Comparison of ENCODE assay signal across 14 mouse cellular contexts in the genomic region with DNA sequence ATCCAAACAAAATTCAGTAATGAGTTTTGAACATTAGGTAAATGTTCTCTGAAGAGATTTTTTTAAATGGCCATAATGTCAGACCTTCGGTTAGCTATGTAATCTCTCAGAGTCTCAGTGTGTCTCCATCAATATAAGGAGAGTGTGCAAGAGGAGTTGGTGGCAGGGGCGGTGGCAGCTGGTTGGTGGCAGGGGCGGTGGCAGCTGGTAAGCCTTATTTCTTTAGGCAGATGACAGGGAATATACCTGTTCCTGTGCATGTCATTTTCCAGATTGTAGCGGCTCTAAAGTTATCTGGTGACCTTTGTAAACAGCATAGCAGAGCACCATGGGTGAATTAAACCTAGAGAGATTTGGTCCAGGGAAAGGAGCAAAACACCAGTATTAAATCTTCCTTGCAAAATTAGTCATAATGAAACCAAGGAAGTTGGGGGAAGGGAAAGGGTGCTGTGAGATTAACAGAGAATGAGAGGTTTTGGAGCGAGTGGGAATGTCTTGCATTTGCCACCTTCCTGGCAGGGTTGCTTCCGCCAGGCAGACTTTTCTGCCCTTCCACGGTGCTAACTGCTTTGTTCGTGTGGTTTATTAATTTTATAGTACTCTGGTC. TPM values are rescaled to one million over a fixed set of nuclear protein-coding genes. Genes with fewer than 3 reads are reported as not detected.
DNase-seq lines count a peak whose midpoint lies in the region; ATAC-seq and TF ChIP-seq lines count a peak whose summit lies in the region.
"Had no signal": no experiment of that assay in that cellular context is flagged by ENCODE, and none has a peak within 500 bp of the region (broad histone marks: within the 10 kb centered on the region; RNA-seq: fewer than 3 reads in every experiment).

No protein-coding gene starts in this region.

- no peak overlapping the region for H3K27ac ChIP-seq in kidney, embryonic 16.5 days (ENCODE audit: low read length)
- H3K27ac ChIP-seq in kidney, embryonic 14.5 days (ENCODE audit: low read depth, low read length), result no peak overlapping the region
- peak overlapping the region; percentile 99 for H3K27ac ChIP-seq in CH12.LX (ENCODE audit: insufficient read depth, low read depth)
- H3K27ac ChIP-seq in bone marrow, adult 2 months (ENCODE audit: control insufficient read depth, insufficient read depth, low read depth, low read length, poor library complexity), result peak overlapping the region; percentile 58
- H3K27ac ChIP-seq in liver, embryonic 14.5 days, result no peak overlapping the region; the same call in 1 of the 2 replicates
- H3K27ac ChIP-seq in midbrain, embryonic 13.5 days, result no peak overlapping the region
- H3K27ac ChIP-seq: embryonic facial prominence, embryonic 12.5 days; hindbrain, embryonic 12.5 days; stomach, postnatal 0 days had no signal

- no peak overlapping the region for H3K4me3 ChIP-seq in kidney, embryonic 16.5 days (ENCODE audit: low read length)
- H3K4me3 ChIP-seq in kidney, embryonic 14.5 days (ENCODE audit: low read length), result no peak overlapping the region
- no peak overlapping the region for H3K4me3 ChIP-seq in CH12.LX (replicated peaks in 1 of 3; ENCODE audit: low read depth in 2 of 3, low read length in 2 of 3, poor library complexity in 1 of 3)
- H3K4me3 ChIP-seq in bone marrow, adult 2 months (replicated peaks; ENCODE audit: control insufficient read depth, low read depth, low read length), result no peak overlapping the region
- no peak overlapping the region for H3K4me3 ChIP-seq in liver, embryonic 14.5 days (ENCODE audit: insufficient read depth in 1 of 2, low read depth in 2 of 2, low read length in 2 of 2)
- no peak overlapping the region for H3K4me3 ChIP-seq in midbrain, embryonic 13.5 days (replicated peaks)
- H3K4me3 ChIP-seq: embryonic facial prominence, embryonic 12.5 days; hindbrain, embryonic 12.5 days had no signal

- 0 out of 2 replicates have a peak overlapping the region, but pooled peaks have one; percentile 10 for H3K4me2 ChIP-seq in kidney, embryonic 16.5 days (replicated peaks; ENCODE audit: low read depth, low read length)
- H3K4me2 ChIP-seq in kidney, embryonic 14.5 days (replicated peaks; ENCODE audit: low read depth, low read length), result no peak overlapping the region
- peak overlapping the region; percentile 85 for H3K4me2 ChIP-seq in CH12.LX (ENCODE audit: insufficient read depth, low read depth, poor library complexity, severe bottlenecking)
- H3K4me2 ChIP-seq in liver, embryonic 14.5 days (ENCODE audit: low read depth), result peak overlapping the region; percentile 45
- no peak overlapping the region for H3K4me2 ChIP-seq in midbrain, embryonic 13.5 days (replicated peaks)
- H3K4me2 ChIP-seq: embryonic facial prominence, embryonic 12.5 days; hindbrain, embryonic 12.5 days had no signal

- ATAC-seq in kidney, embryonic 16.5 days (ENCODE audit: low FRiP score, low TSS enrichment), result no peak
- no peak for ATAC-seq in kidney, embryonic 14.5 days (ENCODE audit: low FRiP score, low TSS enrichment)
- no peak for ATAC-seq in liver, embryonic 14.5 days (ENCODE audit: insufficient read depth)
- ATAC-seq in midbrain, embryonic 13.5 days, result no peak

- dilution Hi-C loops in CH12.LX (cut with MboI; ENCODE audit: extremely low pct_ligation_motif_present, extremely low pct_unique_long_range_greater_than_20kb, low sequenced_read_pairs), result no loop called here

- in situ Hi-C loops in CH12.LX (cut with MboI; ENCODE audit: low pct_ligation_motif_present, low pct_unique_long_range_greater_than_20kb, low sequenced_read_pairs), result no loop called here

- TF ChIP-seq POLR2A in CH12.LX (IDR thresholded peaks at IDR 0.05; ENCODE audit: low read depth, low read length), result no peak; the same call in 1 of the 2 replicates
- TF ChIP-seq POLR2A in bone marrow, adult 2 months (IDR thresholded peaks at IDR 0.05; ENCODE audit: borderline replicate concordance, control insufficient read depth, low read depth, low read length), result no peak

- TF ChIP-seq CTCF in CH12.LX (conservative IDR thresholded peaks at IDR 0.05 in 1 of 2, IDR thresholded peaks at IDR 0.05 in 1 of 2; ENCODE audit: low read depth in 2 of 2, low read length in 2 of 2), result no peak
- TF ChIP-seq CTCF in bone marrow, adult 2 months (IDR thresholded peaks at IDR 0.05; ENCODE audit: control insufficient read depth, insufficient read depth, low read length), result no peak
- no peak for TF ChIP-seq CTCF in liver, embryonic 14.5 days (IDR thresholded peaks at IDR 0.05; ENCODE audit: low read depth)

- no peak for DNase-seq in CH12.LX (ENCODE audit: extremely low read depth)
- no peak for DNase-seq in liver, embryonic 14.5 days (ENCODE audit: low read depth in 3 of 3, low spot score in 3 of 3)
- no peak for DNase-seq in right cerebral cortex, postnatal 14 days
- DNase-seq in right cerebral cortex, adult 2 months (ENCODE audit: low spot score in 2 of 2), result no peak
- DNase-seq: cerebellum, postnatal 36 days; layer of hippocampus, postnatal 36 days; midbrain, embryonic 14.5 days had no signal

- no peak for TF ChIP-seq RAD21 in CH12.LX (IDR thresholded peaks at IDR 0.05; ENCODE audit: low read depth, low read length)

- H3K9ac ChIP-seq in kidney, embryonic 16.5 days (replicated peaks; ENCODE audit: low read length), result no peak overlapping the region
- no peak overlapping the region for H3K9ac ChIP-seq in kidney, embryonic 14.5 days (ENCODE audit: low read depth, low read length)
- H3K9ac ChIP-seq in CH12.LX (ENCODE audit: insufficient read depth, low read depth), result peak overlapping the region; percentile 90
- no peak overlapping the region for H3K9ac ChIP-seq in liver, embryonic 14.5 days (replicated peaks)
- H3K9ac ChIP-seq in midbrain, embryonic 13.5 days (replicated peaks), result no peak overlapping the region
- H3K9ac ChIP-seq: embryonic facial prominence, embryonic 12.5 days; hindbrain, embryonic 12.5 days had no signal

- H3K27me3 ChIP-seq in kidney, embryonic 16.5 days (ENCODE audit: insufficient read depth, low read length), result no peaks in the 10 kb centered on the region
- no peaks in the 10 kb centered on the region for H3K27me3 ChIP-seq in kidney, embryonic 14.5 days (ENCODE audit: control insufficient read depth, insufficient read depth, low read length)
- H3K27me3 ChIP-seq in CH12.LX (replicated peaks), result no peaks in the 10 kb centered on the region
- no peaks in the 10 kb centered on the region for H3K27me3 ChIP-seq in liver, embryonic 14.5 days (ENCODE audit: control insufficient read depth, insufficient read depth, low read length)
- H3K27me3 ChIP-seq in midbrain, embryonic 13.5 days, result no peaks in the 10 kb centered on the region
- H3K27me3 ChIP-seq: embryonic facial prominence, embryonic 12.5 days; hindbrain, embryonic 12.5 days had no signal

- peaks cover 82% of the 10 kb centered on the region for H3K79me2 ChIP-seq in CH12.LX (replicated peaks; ENCODE audit: control insufficient read depth, extremely low read depth, insufficient read depth, poor library complexity, severe bottlenecking)

- TF ChIP-seq EP300 in CH12.LX (IDR thresholded peaks at IDR 0.05; ENCODE audit: low read length), result no peak
- no peak for TF ChIP-seq EP300 in liver, embryonic 14.5 days (IDR thresholded peaks at IDR 0.05; ENCODE audit: low read depth)

- no peaks in the 10 kb centered on the region for H3K9me3 ChIP-seq in kidney, embryonic 16.5 days (ENCODE audit: low read length)
- no peaks in the 10 kb centered on the region for H3K9me3 ChIP-seq in kidney, embryonic 14.5 days (ENCODE audit: control insufficient read depth, low read length)
- H3K9me3 ChIP-seq in CH12.LX (replicated peaks; ENCODE audit: low read length), result no peaks in the 10 kb centered on the region
- no peaks in the 10 kb centered on the region for H3K9me3 ChIP-seq in liver, embryonic 14.5 days (ENCODE audit: control insufficient read depth, low read length)
- no peaks in the 10 kb centered on the region for H3K9me3 ChIP-seq in midbrain, embryonic 13.5 days
- H3K9me3 ChIP-seq: embryonic facial prominence, embryonic 12.5 days; hindbrain, embryonic 12.5 days had no signal

- peaks cover 15% of the 10 kb centered on the region for H3K4me1 ChIP-seq in kidney, embryonic 16.5 days (ENCODE audit: insufficient read depth, low read length)
- peaks cover 3% of the 10 kb centered on the region; the same call in 1 of the 2 replicates for H3K4me1 ChIP-seq in kidney, embryonic 14.5 days (ENCODE audit: control insufficient read depth, insufficient read depth, low read length)
- peaks cover 45 to 97% of the 10 kb centered on the region in 2 experiments for H3K4me1 ChIP-seq in CH12.LX (ENCODE audit: control insufficient read depth in 1 of 2, insufficient read depth in 2 of 2)
- H3K4me1 ChIP-seq in bone marrow, adult 2 months (ENCODE audit: control insufficient read depth, insufficient read depth, low read length), result peaks cover 12% of the 10 kb centered on the region
- peaks cover 11 to 39% of the 10 kb centered on the region in 2 experiments for H3K4me1 ChIP-seq in liver, embryonic 14.5 days (replicated peaks; ENCODE audit: control insufficient read depth in 2 of 2, insufficient read depth in 2 of 2, low read length in 1 of 2)
- no peaks in the 10 kb centered on the region for H3K4me1 ChIP-seq in midbrain, embryonic 13.5 days (replicated peaks)

- H3K36me3 ChIP-seq in kidney, embryonic 16.5 days (ENCODE audit: insufficient read depth, low read length), result no peaks in the 10 kb centered on the region
- H3K36me3 ChIP-seq in kidney, embryonic 14.5 days (ENCODE audit: control insufficient read depth, insufficient read depth, low read length), result no peaks in the 10 kb centered on the region
- H3K36me3 ChIP-seq in CH12.LX (replicated peaks in 1 of 2; ENCODE audit: control insufficient read depth in 1 of 2, insufficient read depth in 1 of 2, low read length in 1 of 2), result peaks cover 4 to 29% of the 10 kb centered on the region in 2 experiments
- H3K36me3 ChIP-seq in liver, embryonic 14.5 days (replicated peaks; ENCODE audit: control insufficient read depth, insufficient read depth, low read depth), result no peaks in the 10 kb centered on the region
- no peaks in the 10 kb centered on the region for H3K36me3 ChIP-seq in midbrain, embryonic 13.5 days
- H3K36me3 ChIP-seq: embryonic facial prominence, embryonic 12.5 days; hindbrain, embryonic 12.5 days had no signal

- WGBS in kidney, embryonic 16.5 days, result 55% methylated on average over 8 of the region's 8 CpGs
- WGBS in kidney, embryonic 14.5 days, result 64% methylated on average over 8 of the region's 8 CpGs
- WGBS in bone marrow, adult 2 months, result 20% methylated on average over 8 of the region's 8 CpGs
- 37% methylated on average over 8 of the region's 8 CpGs for WGBS in liver, embryonic 14.5 days (ENCODE audit: insufficient replicate concordance)
- WGBS in midbrain, embryonic 13.5 days, result 81% methylated on average over 8 of the region's 8 CpGs

RNA-seq across cellular contexts. Expression of a gene that starts 42.6 kb away (rescaled TPM):
- polyA plus RNA-seq in kidney, embryonic 16.5 days (2015; fragmentation: Nextera tagmentation; extraction: Ambion mirVana), result 25.2 and 29.3 TPM in 2 replicates
- polyA plus RNA-seq in kidney, embryonic 14.5 days (2014; fragmentation: Nextera tagmentation; extraction: Ambion mirVana), result 38.9 and 42.6 TPM in 2 replicates
- total RNA-seq in CH12.LX (2012; rRNA removed), result 23.2 and 31.2 TPM in 2 replicates
- 55.9 and 63.0 TPM in 2 replicates for total RNA-seq in CH12.LX (2014; rRNA removed)
- 66.1 and 70.8 TPM in 2 replicates for polyA plus RNA-seq in CH12.LX (2012; ENCODE audit: insufficient read length, low read depth)
- 34.4 and 35.2 TPM in 2 replicates for polyA plus RNA-seq in bone marrow, adult 2 months (2011; ENCODE audit: insufficient read depth, insufficient read length, low replicate concordance, missing spikeins)
- polyA plus RNA-seq in liver, embryonic 14.5 days (2012; rRNA removed), result 6.5 and 10.9 TPM in 2 replicates
- 11.6 and 11.7 TPM in 2 replicates for polyA plus RNA-seq in liver, embryonic 14.5 days (2014; fragmentation: Nextera tagmentation; extraction: Ambion mirVana)
- polyA plus RNA-seq in midbrain, embryonic 13.5 days (2015; fragmentation: Nextera tagmentation; extraction: Ambion mirVana), result 32.5 and 35.5 TPM in 2 replicates

Comparison
In these comparisons a context has a peak if more than half of its experiments do, and no peak if none do; other contexts are left out.
1. H3K4me2 ChIP-seq: peak in kidney, embryonic 16.5 days (single experiment), CH12.LX (single experiment) and liver, embryonic 14.5 days (single experiment); none in kidney, embryonic 14.5 days (single experiment) and midbrain, embryonic 13.5 days (single experiment).
2. H3K27ac ChIP-seq: peak in CH12.LX (single experiment) and bone marrow, adult 2 months (single experiment); none in kidney, embryonic 16.5 days (single experiment), kidney, embryonic 14.5 days (single experiment), liver, embryonic 14.5 days (single experiment) and midbrain, embryonic 13.5 days (single experiment).